Mouse (Mus musculus): ENCODE data around the gene Golt1a.

Gene Golt1a

DNA sequence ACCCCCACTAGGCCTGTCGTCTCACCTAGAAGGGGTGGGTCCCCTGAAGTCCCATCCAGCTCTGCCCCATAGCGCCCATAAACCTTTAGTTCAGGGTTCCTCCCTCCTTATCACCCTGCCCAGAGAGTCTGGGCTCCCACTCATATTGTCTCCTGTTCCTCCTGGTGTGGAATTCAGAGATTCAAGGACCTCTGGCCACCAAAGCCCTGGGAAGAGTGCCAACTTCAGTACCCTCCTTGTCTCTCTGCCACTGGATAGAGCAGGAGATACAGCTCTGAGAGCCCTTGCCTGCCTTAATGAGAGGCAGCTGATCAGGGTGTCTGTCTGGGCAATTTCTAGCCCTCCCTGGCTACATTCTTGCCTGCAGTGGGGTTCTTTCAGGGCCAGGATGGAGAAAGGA lies 55.3 kb downstream of the Golt1a start:
- in situ Hi-C loops (cut with MboI; ENCODE audit: low pct_unique_long_range_greater_than_20kb in 1 of 2, low sequenced_read_pairs in 2 of 2, unreplicated experiment in 1 of 2): no loop called here

- in situ Hi-C loops (cut with MboI; ENCODE audit: low pct_unique_long_range_greater_than_20kb in 1 of 2, low sequenced_read_pairs in 2 of 2, unreplicated experiment in 1 of 2): no loop called here
Observed at GRCm38 (mm10) chr1:133366951-133367605, 57.5 kb downstream of the Golt1a start.

DNA sequence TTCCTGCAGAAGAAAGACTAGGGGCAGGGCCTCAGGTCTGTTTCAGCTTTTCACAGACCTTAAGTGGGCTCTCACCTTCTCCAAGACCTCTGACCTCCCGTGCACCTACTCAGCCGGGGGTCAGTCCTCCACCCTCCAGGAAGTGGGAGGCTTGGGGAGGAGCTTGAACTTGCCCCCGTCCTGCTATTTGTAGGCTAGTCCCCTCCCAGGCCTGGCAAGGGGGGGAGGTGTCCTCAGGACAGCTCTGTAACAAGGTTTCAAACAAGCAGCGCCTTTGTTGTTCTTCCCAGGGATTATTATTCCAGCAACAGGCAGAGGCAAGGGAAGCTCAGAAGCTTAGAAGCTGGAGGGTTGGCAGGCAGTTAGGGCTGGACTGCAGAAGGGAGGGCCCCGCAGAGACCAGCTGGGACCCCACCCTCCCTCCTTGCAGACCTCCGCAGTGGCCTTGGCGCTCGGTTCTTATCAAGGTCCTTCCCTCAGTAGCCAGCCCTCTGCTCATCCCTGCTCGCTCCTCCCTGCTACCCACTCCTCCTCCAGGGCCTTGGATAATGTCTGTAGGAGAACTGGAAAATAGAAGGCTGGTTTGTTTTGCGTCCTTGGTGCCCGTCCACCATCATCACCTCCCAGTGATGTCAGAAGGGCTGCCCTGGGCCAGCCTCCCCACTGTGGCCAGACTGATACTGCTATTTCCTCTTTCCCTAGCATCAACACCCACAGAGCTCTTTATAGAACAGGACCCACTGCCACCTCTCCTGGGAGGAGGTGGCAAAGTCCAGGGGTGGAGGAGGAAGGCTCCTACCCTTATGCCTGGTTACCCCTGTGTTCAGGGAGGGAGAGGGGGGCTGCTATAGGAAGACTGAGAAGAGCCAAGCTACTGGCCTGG lies 58.2 kb downstream of the Golt1a start:
- in situ Hi-C loops (cut with MboI; ENCODE audit: low pct_unique_long_range_greater_than_20kb in 1 of 2, low sequenced_read_pairs in 2 of 2, unreplicated experiment in 1 of 2): no loop called here

DNA sequence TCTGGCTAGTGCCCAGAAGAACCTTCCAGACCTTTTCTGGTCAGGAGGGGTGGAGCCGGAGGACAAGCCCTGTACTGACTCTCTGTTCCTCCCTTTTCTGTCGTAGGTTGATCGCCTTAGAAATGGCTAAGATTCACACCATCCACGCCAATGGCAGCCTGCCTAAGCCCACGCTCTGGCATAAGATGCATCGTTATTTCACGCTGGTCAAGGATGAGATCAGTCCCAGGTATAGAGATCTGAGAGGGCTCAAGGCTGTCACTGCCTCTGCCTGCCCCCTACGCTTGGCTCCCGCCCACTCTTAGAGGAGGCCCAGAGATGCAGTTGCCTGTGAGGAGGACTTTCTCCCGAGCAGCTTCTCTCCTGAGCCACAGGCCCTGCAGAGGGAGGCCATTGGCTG lies 59.0 kb downstream of the Golt1a start:
- in situ Hi-C loops (cut with MboI; ENCODE audit: low pct_unique_long_range_greater_than_20kb in 1 of 2, low sequenced_read_pairs in 2 of 2, unreplicated experiment in 1 of 2): no loop called here

DNA sequence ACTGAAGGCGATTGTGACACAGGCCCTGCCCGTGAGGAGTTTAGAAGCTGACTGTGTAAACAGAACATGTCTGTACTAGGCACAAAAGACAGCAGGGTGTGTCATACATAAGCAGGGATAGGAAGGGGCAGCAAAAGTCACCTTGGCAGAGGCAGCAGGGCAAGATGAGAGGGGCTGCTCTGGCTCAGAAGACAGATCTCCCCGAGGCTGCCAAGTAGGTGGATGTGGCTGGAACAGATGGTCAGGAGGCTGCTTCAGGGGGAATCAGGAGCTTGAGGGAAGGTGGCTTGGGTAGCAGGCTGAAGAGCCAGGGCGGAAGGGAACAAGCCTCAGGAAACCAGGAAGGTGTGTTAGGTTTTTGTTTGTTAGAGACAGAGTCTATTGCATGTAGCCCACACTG lies 60.8 kb downstream of the Golt1a start:
- in situ Hi-C loops (cut with MboI; ENCODE audit: low pct_unique_long_range_greater_than_20kb in 1 of 2, low sequenced_read_pairs in 2 of 2, unreplicated experiment in 1 of 2): no loop called here

DNA sequence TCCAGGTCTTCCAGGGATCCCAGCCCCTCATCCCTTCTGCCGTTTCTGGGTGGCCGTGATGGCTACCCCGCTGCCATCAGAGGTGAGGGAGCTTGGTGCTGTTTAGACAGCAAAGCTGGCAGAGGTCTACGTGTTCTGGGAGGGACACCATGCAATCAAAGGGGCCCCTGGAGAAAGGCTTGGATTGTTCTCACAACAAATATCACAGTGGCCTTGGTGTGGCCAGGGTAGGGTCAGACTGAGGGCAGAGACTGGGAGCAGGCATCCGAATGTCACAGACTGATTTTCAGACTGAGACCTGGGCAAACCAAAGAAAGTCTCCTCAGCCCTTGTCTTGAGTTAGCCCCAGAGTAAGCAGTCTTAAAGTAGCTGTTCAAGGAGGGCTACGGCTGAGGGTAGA lies 61.8 kb downstream of the Golt1a start:
- in situ Hi-C loops (cut with MboI; ENCODE audit: low pct_unique_long_range_greater_than_20kb in 1 of 2, low sequenced_read_pairs in 2 of 2, unreplicated experiment in 1 of 2): no loop called here

DNA sequence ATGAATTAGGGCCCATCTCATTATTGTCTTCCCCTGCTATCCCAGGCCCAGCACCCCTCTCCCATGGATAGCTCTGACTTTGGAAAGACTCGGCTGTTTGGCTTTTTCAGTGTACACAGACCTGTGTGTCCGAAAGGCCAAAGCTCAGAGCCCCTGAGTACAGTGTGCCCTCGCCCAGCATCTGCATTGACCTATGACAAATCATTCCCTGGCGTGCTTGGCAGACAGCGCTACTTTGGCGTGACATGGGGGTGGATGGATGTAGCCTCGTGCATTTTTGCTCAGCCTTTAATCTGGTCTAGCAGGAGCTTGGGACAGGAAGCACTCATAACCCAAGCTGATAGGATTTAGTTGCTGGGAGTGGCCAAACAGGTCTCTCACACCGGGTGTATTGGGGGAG lies 62.5 kb downstream of the Golt1a start:
- in situ Hi-C loops (cut with MboI; ENCODE audit: low pct_unique_long_range_greater_than_20kb in 1 of 2, low sequenced_read_pairs in 2 of 2, unreplicated experiment in 1 of 2): no loop called here
